Mouse (Mus musculus): Measurements from ENCODE around the gene S100a5.

S100a5 gene

GRCm38 (mm10) chr3:90649832-90650231 lies 41.5 kb downstream of the S100a5 start:
- in situ Hi-C loops (cut with MboI; ENCODE audit: low pct_unique_long_range_greater_than_20kb in 1 of 2, low sequenced_read_pairs in 2 of 2, unreplicated experiment in 1 of 2): loop anchor here in 1 of 2 experiments (10.0 kb wide), 2 partner anchors 55 to 65 kb away; no protein-coding TSS in a partner anchor

DNA sequence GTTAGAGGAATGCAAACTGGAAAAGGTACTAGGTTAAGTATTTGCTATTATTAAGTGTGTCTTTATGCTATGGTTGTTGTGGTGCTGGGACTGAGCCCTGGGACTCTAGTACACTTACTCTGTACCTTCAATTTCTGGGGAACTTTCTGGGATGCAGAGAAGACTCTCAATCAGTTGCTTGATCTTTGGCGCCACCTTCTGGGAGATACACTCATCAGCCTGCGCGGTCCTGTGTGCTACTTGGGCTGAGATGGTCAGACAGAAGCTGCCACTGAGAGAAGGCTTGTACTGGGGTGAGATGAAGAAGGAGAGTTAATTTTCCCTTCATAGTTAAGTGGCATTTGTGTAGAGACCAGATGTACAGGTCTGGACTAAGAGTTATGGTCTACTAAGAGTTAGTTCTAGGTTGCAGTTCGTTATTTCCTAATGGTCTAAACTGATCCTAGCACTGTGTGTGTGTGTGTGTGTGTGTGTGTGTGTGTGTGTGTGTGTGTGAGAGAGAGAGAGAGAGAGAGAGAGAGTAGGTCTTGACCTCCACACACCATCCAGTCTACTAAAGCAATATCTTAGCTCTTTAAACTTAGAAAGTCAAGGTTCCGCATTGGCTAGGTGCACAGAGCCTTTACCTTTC lies 44.7 kb downstream of the S100a5 start:
- in situ Hi-C loops (cut with MboI; ENCODE audit: low pct_unique_long_range_greater_than_20kb in 1 of 2, low sequenced_read_pairs in 2 of 2, unreplicated experiment in 1 of 2): loop anchor here in 1 of 2 experiments (10.0 kb wide), 2 partner anchors 52 to 68 kb away; no protein-coding TSS in a partner anchor

GRCm38 (mm10) chr3:90653717-90654116 lies 45.4 kb downstream of the S100a5 start, which contains the start of gene S100a7a:
Gene S100a7a, plus strand, starts transcription at chr3:90654017.
- in situ Hi-C loops (cut with MboI; ENCODE audit: low pct_unique_long_range_greater_than_20kb in 1 of 2, low sequenced_read_pairs in 2 of 2, unreplicated experiment in 1 of 2): loop anchor here in 1 of 2 experiments (10.0 kb wide), 2 partner anchors 51 to 69 kb away; no protein-coding TSS in a partner anchor

DNA sequence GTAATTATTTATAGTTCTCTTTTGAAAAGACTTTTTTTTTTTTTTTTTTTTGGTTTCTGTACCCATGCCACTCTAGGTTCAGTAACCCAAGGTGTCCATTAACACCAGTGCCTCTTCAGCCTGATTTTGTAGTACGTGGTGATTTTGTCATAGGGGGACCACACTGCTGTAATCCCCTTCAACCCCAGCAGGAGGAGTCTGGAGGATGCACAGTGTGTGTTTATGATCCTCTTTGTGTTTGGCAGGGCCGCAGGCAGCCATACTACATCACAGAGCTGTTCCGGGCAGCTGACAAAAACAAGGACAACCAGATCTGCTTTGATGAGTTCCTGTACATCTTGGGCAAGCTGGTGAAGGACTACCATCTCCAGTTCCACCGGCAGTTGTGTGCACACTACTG lies 49.1 kb downstream of the S100a5 start:
- in situ Hi-C loops (cut with MboI; ENCODE audit: low pct_unique_long_range_greater_than_20kb in 1 of 2, low sequenced_read_pairs in 2 of 2, unreplicated experiment in 1 of 2): loop anchor here in 1 of 2 experiments (10.0 kb wide), 2 partner anchors 47 to 73 kb away; no protein-coding TSS in a partner anchor

GRCm38 (mm10) chr3:90659364-90660044 lies 51.2 kb downstream of the S100a5 start:
- in situ Hi-C loops (cut with MboI; ENCODE audit: low pct_unique_long_range_greater_than_20kb in 1 of 2, low sequenced_read_pairs in 2 of 2, unreplicated experiment in 1 of 2): loop anchor here in 1 of 2 experiments (10.0 kb wide), 2 partner anchors 45 to 75 kb away; no protein-coding TSS in a partner anchor
